Mouse (Mus musculus): ENCODE data around the gene Get4. TPM values are rescaled to one million over a fixed set of nuclear protein-coding genes. Genes with fewer than 3 reads are reported as not detected.

Get4 gene
- polyA plus RNA-seq, 1 experiment from 2014 or later, result 141 TPM

DNA sequence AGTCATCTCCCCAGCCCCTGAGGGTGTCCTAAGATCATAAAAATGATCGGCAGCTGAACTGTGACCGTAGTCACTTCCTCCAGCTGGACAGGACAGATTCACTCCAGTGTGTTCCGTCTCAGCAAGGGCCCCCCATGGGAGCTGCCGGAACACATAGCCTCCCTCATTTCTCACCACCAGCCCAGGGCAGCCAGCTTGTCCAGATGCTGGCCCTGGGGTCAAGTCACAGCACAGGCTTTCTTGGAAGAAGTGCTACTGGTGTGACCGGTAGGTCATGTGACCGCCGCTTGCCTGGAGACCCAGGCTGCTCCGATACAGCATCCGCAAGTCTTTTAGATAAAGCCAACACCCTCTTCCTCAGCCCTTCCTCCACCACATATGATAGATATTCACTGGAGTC is 61.4 kb downstream of the Get4 start:
- Histone ChIP-seq H3K27me3 (ENCODE audit: control insufficient read depth, insufficient read depth, low read length) (no peaks in the 10 kb centered on the region), H3K36me3 (ENCODE audit: control insufficient read depth, insufficient read depth) (no peaks in the 10 kb centered on the region), H3K9ac (ENCODE audit: low read length) (no peak overlapping the region), H3K9me3 (replicated peaks; ENCODE audit: control insufficient read depth, low read length) (no peaks in the 10 kb centered on the region), H3K27ac (ENCODE audit: low read length) (no peak overlapping the region), H3K4me2 (ENCODE audit: low read depth, low read length) (no peak overlapping the region), H3K4me3 (ENCODE audit: low read length) (no peak overlapping the region), H3K4me1 (ENCODE audit: control insufficient read depth, insufficient read depth, low read length) (peaks cover 2% of the 10 kb centered on the region; the same call in 1 of the 2 replicates)
- 72% methylated on average over 9 of the region's 9 CpGs for WGBS
- ATAC-seq (replicated peaks; ENCODE audit: extremely low read depth, insufficient read depth, low FRiP score), result no peak

DNA sequence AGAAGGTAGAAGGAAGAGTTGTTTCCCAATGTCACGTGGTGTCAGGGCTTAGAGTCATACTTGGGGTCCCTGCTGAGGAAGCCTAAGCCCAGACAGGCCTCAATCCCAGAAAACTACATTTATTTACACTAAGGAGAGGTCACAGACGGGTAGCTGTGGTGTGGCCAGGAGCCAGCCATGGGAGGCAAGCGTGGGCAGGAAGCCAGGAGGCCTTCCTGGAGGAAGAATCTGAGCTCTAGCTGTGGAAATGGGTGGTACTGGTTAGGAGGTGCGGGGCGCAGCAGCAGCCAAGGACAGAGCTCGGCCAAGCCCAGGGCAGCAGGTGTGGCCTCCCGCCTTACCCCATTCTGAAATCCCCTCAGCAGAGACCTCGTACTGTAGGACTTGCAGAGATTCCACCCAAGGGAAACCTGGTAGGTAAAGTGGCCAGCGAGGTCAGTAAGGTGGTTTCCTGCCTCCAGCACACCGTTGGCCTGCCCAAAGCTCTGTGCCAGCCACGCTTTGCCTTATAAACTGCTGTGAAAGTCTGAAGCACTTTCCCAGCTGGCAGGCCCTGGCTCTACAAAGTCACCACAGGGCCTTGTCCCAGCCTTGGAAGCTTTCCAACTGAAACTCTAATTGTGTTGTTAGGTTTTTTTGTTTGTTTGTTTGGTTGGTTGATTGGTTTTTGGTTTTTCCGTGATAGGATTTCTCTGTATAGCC is 63.0 kb downstream of the Get4 start:
- 80% methylated on average over 12 of the region's 12 CpGs for WGBS
- Histone ChIP-seq H3K4me3 (ENCODE audit: low read length) (no peak overlapping the region), H3K4me2 (ENCODE audit: low read depth, low read length) (no peak overlapping the region), H3K9ac (ENCODE audit: low read length) (no peak overlapping the region), H3K36me3 (ENCODE audit: control insufficient read depth, insufficient read depth) (no peaks in the 10 kb centered on the region), H3K27me3 (ENCODE audit: control insufficient read depth, insufficient read depth, low read length) (no peaks in the 10 kb centered on the region), H3K27ac (ENCODE audit: low read length) (no peak overlapping the region), H3K9me3 (replicated peaks; ENCODE audit: control insufficient read depth, low read length) (no peaks in the 10 kb centered on the region), H3K4me1 (ENCODE audit: control insufficient read depth, insufficient read depth, low read length) (peaks cover 2% of the 10 kb centered on the region; the same call in 1 of the 2 replicates)
- no peak for ATAC-seq (replicated peaks; ENCODE audit: extremely low read depth, insufficient read depth, low FRiP score)

DNA sequence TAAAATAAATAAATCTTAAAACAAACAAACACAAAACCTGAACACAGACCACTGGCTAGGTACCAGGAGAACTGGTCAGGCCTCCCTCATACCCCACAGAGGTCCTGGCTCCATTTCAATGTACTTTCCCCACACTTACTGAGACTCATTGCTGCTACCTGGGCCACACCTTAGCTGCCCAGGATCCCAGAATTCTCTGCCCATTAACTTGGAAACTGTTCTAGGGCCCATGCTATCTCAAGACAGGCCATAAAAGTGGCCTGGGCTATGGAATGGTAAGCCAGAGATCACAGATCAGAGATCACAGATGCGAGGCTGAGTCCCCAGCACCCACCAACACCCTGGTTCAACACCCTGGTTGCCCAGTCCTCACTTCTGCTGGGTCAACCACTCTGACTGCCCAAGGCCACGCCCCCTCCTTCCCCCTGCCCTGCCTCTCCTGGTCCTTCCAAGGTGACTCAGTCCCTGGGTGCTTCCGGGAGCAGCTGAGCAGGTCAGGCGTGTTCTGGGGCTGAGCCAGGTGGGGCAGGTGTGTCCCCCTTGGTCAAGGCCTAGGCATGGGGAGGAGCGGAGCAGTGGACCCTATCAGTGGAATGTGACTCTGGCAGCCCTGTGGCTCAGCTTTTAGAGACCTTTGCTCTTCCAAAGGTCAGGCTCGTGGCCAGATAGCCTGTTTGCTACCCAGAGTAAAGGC is 65.0 kb downstream of the Get4 start:
- peaks cover 2% of the 10 kb centered on the region; the same call in 1 of the 2 replicates for H3K4me1 ChIP-seq (ENCODE audit: control insufficient read depth, insufficient read depth, low read length)
- H3K27ac ChIP-seq (ENCODE audit: low read length), result no peak overlapping the region
- H3K9ac ChIP-seq (ENCODE audit: low read length), result no peak overlapping the region
- H3K27me3 ChIP-seq (ENCODE audit: control insufficient read depth, insufficient read depth, low read length), result no peaks in the 10 kb centered on the region
- H3K9me3 ChIP-seq (replicated peaks; ENCODE audit: control insufficient read depth, low read length), result no peaks in the 10 kb centered on the region
- no peak overlapping the region for H3K4me3 ChIP-seq (ENCODE audit: low read length)
- 63% methylated on average over 6 of the region's 6 CpGs for WGBS
- ATAC-seq (replicated peaks; ENCODE audit: extremely low read depth, insufficient read depth, low FRiP score), result no peak
- H3K36me3 ChIP-seq (ENCODE audit: control insufficient read depth, insufficient read depth), result no peaks in the 10 kb centered on the region
- no peak overlapping the region for H3K4me2 ChIP-seq (ENCODE audit: low read depth, low read length)

DNA sequence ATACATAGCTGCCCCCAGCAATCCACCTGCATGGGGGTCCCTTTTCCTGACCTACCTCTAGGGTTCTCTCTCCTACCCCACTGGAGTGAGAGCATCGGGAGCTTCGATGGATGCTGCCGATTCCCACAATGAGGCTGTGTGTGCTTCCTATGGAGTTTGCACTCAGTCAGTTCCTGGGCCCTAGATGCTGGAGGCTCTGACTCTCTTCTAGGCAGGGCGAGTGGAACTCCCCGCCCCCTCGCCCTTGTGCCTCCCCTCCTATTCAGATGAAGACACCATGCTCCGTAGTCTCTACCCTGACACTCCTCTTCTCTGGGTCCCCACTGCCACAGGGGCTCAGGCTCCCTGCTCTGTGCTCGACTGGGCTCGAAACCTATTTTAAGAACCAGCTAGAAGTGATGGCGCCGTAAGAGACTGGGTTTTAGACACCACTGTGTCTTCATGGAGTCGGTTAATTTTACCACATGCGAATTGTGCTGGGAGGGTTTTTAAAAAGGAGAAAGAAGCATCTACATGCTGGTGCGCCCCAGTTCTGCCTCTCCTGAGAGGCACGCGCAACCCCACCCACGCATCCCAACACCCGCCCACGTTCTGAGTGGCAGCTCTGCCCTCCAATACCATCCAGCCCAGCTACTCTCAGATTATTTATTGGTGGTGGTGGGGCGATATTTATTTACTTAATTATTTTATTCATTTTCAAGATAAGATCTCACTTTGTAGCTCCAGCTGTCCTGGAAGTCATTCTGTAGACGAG is 65.8 kb downstream of the Get4 start:
- WGBS, result 65% methylated on average over 21 of the region's 21 CpGs
- Histone ChIP-seq H3K9me3 (replicated peaks; ENCODE audit: control insufficient read depth, low read length) (no peaks in the 10 kb centered on the region), H3K36me3 (ENCODE audit: control insufficient read depth, insufficient read depth) (no peaks in the 10 kb centered on the region), H3K4me1 (ENCODE audit: control insufficient read depth, insufficient read depth, low read length) (peaks cover 2% of the 10 kb centered on the region; the same call in 1 of the 2 replicates), H3K9ac (ENCODE audit: low read length) (no peak overlapping the region), H3K4me2 (ENCODE audit: low read depth, low read length) (no peak overlapping the region), H3K4me3 (ENCODE audit: low read length) (no peak overlapping the region), H3K27me3 (ENCODE audit: control insufficient read depth, insufficient read depth, low read length) (no peaks in the 10 kb centered on the region), H3K27ac (ENCODE audit: low read length) (no peak overlapping the region)
- no peak for ATAC-seq (replicated peaks; ENCODE audit: extremely low read depth, insufficient read depth, low FRiP score)

Other genes starting within 250 kb of the Get4 start
- gene Prkar1b, start 102.3 kb upstream of the Get4 start, polyA plus RNA-seq (2015; fragmentation: Nextera tagmentation; extraction: Ambion mirVana), result 8.4 and 9.5 TPM in 2 replicates
- 4.9 and 6.6 TPM in 2 replicates for gene Dnaaf5, start 102.1 kb upstream of the Get4 start, polyA plus RNA-seq (2015; fragmentation: Nextera tagmentation; extraction: Ambion mirVana)
- gene Sun1, start 51.7 kb upstream of the Get4 start, polyA plus RNA-seq (2015; fragmentation: Nextera tagmentation; extraction: Ambion mirVana), result 35.7 and 41.5 TPM in 2 replicates
- 0.59 and 1.6 TPM in 2 replicates for gene Adap1, start 73.3 kb downstream of the Get4 start, polyA plus RNA-seq (2015; fragmentation: Nextera tagmentation; extraction: Ambion mirVana)
- gene Cox19, start 99.1 kb downstream of the Get4 start, polyA plus RNA-seq (2015; fragmentation: Nextera tagmentation; extraction: Ambion mirVana), result 75.7 and 75.8 TPM in 2 replicates
- gene Cyp2w1, start 100.3 kb downstream of the Get4 start, polyA plus RNA-seq (2015; fragmentation: Nextera tagmentation; extraction: Ambion mirVana), result not detected in 2 replicates
- 17.1 and 17.2 TPM in 2 replicates for gene Gpr146, start 125.4 kb downstream of the Get4 start, polyA plus RNA-seq (2015; fragmentation: Nextera tagmentation; extraction: Ambion mirVana)
- 0.43 and 0.66 TPM in 2 replicates for gene C130050O18Rik, start 153.0 kb downstream of the Get4 start, polyA plus RNA-seq (2015; fragmentation: Nextera tagmentation; extraction: Ambion mirVana)
- 3.0 and 4.0 TPM in 2 replicates for gene Gper1, start 170.8 kb downstream of the Get4 start, polyA plus RNA-seq (2015; fragmentation: Nextera tagmentation; extraction: Ambion mirVana)
- gene 3110082I17Rik, start 208.2 kb downstream of the Get4 start, polyA plus RNA-seq (2015; fragmentation: Nextera tagmentation; extraction: Ambion mirVana), result 17.2 and 20.1 TPM in 2 replicates
- gene Zfand2a, start 232.2 kb downstream of the Get4 start, polyA plus RNA-seq (2015; fragmentation: Nextera tagmentation; extraction: Ambion mirVana), result 8.1 and 10.0 TPM in 2 replicates